ENCODE assay signal across 27 mouse cellular contexts in genomic region chr14:79489150-79489549, GRCm38 (mm10). TPM values are rescaled to one million over a fixed set of nuclear protein-coding genes. Genes with fewer than 3 reads are reported as not detected.
DNase-seq lines count a peak whose midpoint lies in the region; ATAC-seq and TF ChIP-seq lines count a peak whose summit lies in the region.
"Had no signal": no experiment of that assay in that cellular context is flagged by ENCODE, and none has a peak within 500 bp of the region (broad histone marks: within the 10 kb centered on the region; RNA-seq: fewer than 3 reads in every experiment).

No protein-coding gene starts in this region.

- H3K27ac ChIP-seq in kidney, embryonic 15.5 days = no peak overlapping the region
- peak overlapping the region; percentile 44 for H3K27ac ChIP-seq in liver, adult 2 months (replicated peaks; ENCODE audit: insufficient read depth, low read depth, low read length)
- H3K27ac ChIP-seq in liver, embryonic 12.5 days = no peak overlapping the region
- H3K27ac ChIP-seq in brown adipose tissue, adult 24 weeks (replicated peaks; ENCODE audit: low read depth, low read length) = peak overlapping the region; percentile 3
- H3K27ac ChIP-seq in limb, embryonic 10.5 days = no peak overlapping the region
- H3K27ac ChIP-seq: forebrain, embryonic 13.5 days; heart, embryonic 13.5 days; hindbrain, embryonic 10.5 days; hindbrain, embryonic 15.5 days; limb, embryonic 12.5 days; liver, embryonic 14.5 days; midbrain, embryonic 12.5 days had no signal

- H3K9ac ChIP-seq in kidney, embryonic 15.5 days = no peak overlapping the region
- H3K9ac ChIP-seq in liver, adult 2 months (ENCODE audit: low read depth, low read length) = no peak overlapping the region; the same call in 1 of the 2 replicates
- no peak overlapping the region for H3K9ac ChIP-seq in liver, embryonic 12.5 days
- H3K9ac ChIP-seq: forebrain, embryonic 13.5 days; heart, embryonic 13.5 days; hindbrain, embryonic 15.5 days; limb, embryonic 12.5 days; liver, embryonic 14.5 days; midbrain, embryonic 12.5 days had no signal

- no peak for TF ChIP-seq CTCF in liver, adult 2 months (IDR thresholded peaks at IDR 0.05; ENCODE audit: low read depth, low read length)

- 0 out of 2 replicates have a peak, but pooled peaks cover 4% of the 10 kb centered on the region for H3K36me3 ChIP-seq in kidney, embryonic 15.5 days
- H3K36me3 ChIP-seq in liver, adult 2 months (ENCODE audit: control insufficient read depth, insufficient read depth, low read length) = peaks cover 5% of the 10 kb centered on the region; the same call in 1 of the 2 replicates
- peaks cover 17% of the 10 kb centered on the region for H3K36me3 ChIP-seq in liver, embryonic 12.5 days
- no peaks in the 10 kb centered on the region for H3K36me3 ChIP-seq in limb, embryonic 10.5 days
- H3K36me3 ChIP-seq: hindbrain, embryonic 15.5 days had no signal

- H3K79me2 ChIP-seq in liver, adult 2 months (ENCODE audit: control insufficient read depth, insufficient read depth, low read length) = peaks cover 35% of the 10 kb centered on the region

- peak; percentile 23 for DNase-seq in cerebellum, adult 9-10 months
- no peak for DNase-seq in cerebellum, postnatal 10 days
- DNase-seq in kidney, adult 11 months = peak; percentile 38
- peak; percentile 56 for DNase-seq in liver, adult 2 months (ENCODE audit: extremely low read depth, low read depth, low spot score)
- DNase-seq in limb, embryonic 10.5 days (ENCODE audit: low spot score) = no peak
- DNase-seq: adrenal gland, adult 2 months; adrenal gland, postnatal 36 days; cerebellum, adult 2 months; cerebellum, postnatal 36 days; right cerebral cortex, postnatal 14 days; spleen, adult 18-20 months; thymus, adult 18-20 months; thymus, postnatal 25 days had no signal

- no peaks in the 10 kb centered on the region for H3K27me3 ChIP-seq in kidney, embryonic 15.5 days
- no peaks in the 10 kb centered on the region for H3K27me3 ChIP-seq in liver, adult 2 months (ENCODE audit: control insufficient read depth, insufficient read depth, low read length)
- no peaks in the 10 kb centered on the region for H3K27me3 ChIP-seq in liver, embryonic 12.5 days (replicated peaks)
- 0 out of 2 replicates have a peak, but pooled peaks cover 3% of the 10 kb centered on the region for H3K27me3 ChIP-seq in limb, embryonic 10.5 days (ENCODE audit: low read depth, poor library complexity, severe bottlenecking)
- H3K27me3 ChIP-seq: CH12.LX; heart, embryonic 13.5 days; hindbrain, embryonic 15.5 days; limb, embryonic 12.5 days; megakaryocyte, embryonic 14.5 days had no signal

- H3K4me1 ChIP-seq in kidney, embryonic 15.5 days = peaks cover 42% of the 10 kb centered on the region
- H3K4me1 ChIP-seq in liver, adult 2 months (ENCODE audit: control insufficient read depth, insufficient read depth, low read length) = peaks cover 34% of the 10 kb centered on the region
- peaks cover 58% of the 10 kb centered on the region for H3K4me1 ChIP-seq in liver, embryonic 12.5 days
- H3K4me1 ChIP-seq in brown adipose tissue, adult 24 weeks (ENCODE audit: control insufficient read depth, insufficient read depth, insufficient read length, low read length) = peaks cover 28% of the 10 kb centered on the region
- peaks cover 31% of the 10 kb centered on the region for H3K4me1 ChIP-seq in limb, embryonic 10.5 days

- H3K9me3 ChIP-seq in kidney, embryonic 15.5 days (replicated peaks) = no peaks in the 10 kb centered on the region
- H3K9me3 ChIP-seq in liver, embryonic 12.5 days (replicated peaks) = no peaks in the 10 kb centered on the region
- H3K9me3 ChIP-seq in limb, embryonic 10.5 days (replicated peaks) = no peaks in the 10 kb centered on the region
- H3K9me3 ChIP-seq: forebrain, embryonic 13.5 days; heart, embryonic 13.5 days; hindbrain, embryonic 10.5 days; hindbrain, embryonic 15.5 days; limb, embryonic 12.5 days; megakaryocyte, embryonic 14.5 days; midbrain, embryonic 12.5 days had no signal

- H3K4me3 ChIP-seq in kidney, embryonic 15.5 days (replicated peaks) = no peak overlapping the region
- H3K4me3 ChIP-seq in liver, adult 2 months (ENCODE audit: insufficient read depth, low read depth, low read length) = no peak overlapping the region
- H3K4me3 ChIP-seq in liver, embryonic 12.5 days = no peak overlapping the region
- H3K4me3 ChIP-seq in brown adipose tissue, adult 24 weeks (ENCODE audit: insufficient read depth, low read depth, low read length) = no peak overlapping the region
- no peak overlapping the region for H3K4me3 ChIP-seq in limb, embryonic 10.5 days
- H3K4me3 ChIP-seq: forebrain, embryonic 13.5 days; heart, embryonic 13.5 days; hindbrain, embryonic 10.5 days; hindbrain, embryonic 15.5 days; limb, embryonic 12.5 days; megakaryocyte, embryonic 14.5 days; midbrain, embryonic 12.5 days had no signal

- no peak for ATAC-seq in kidney, embryonic 15.5 days (replicated peaks; ENCODE audit: low FRiP score)
- ATAC-seq in liver, embryonic 12.5 days = no peak
- ATAC-seq: activated CD4-positive, CD25-positive, alpha-beta regulatory T cell, adult 4 months; forebrain, embryonic 13.5 days; inflammation-experienced regulatory T-cells, adult 6 months had no signal

- no peak overlapping the region for H3K4me2 ChIP-seq in kidney, embryonic 15.5 days
- H3K4me2 ChIP-seq in liver, embryonic 12.5 days = no peak overlapping the region
- H3K4me2 ChIP-seq: forebrain, embryonic 13.5 days; heart, embryonic 13.5 days; hindbrain, embryonic 15.5 days; limb, embryonic 12.5 days; midbrain, embryonic 12.5 days had no signal

- 72% methylated on average over 12 of the region's 12 CpGs for WGBS in kidney, embryonic 15.5 days
- 40% methylated on average over 12 of the region's 12 CpGs for WGBS in liver, adult 2 months
- 77% methylated on average over 12 of the region's 12 CpGs for WGBS in liver, embryonic 12.5 days (ENCODE audit: insufficient replicate concordance)
- WGBS in limb, embryonic 10.5 days = 79% methylated on average over 12 of the region's 12 CpGs

- no peak for TF ChIP-seq POLR2A in liver, adult 2 months (IDR thresholded peaks at IDR 0.05; ENCODE audit: extremely low read depth, insufficient read depth, low read length)

RNA-seq across cellular contexts. Expression of gene Wbp4, which starts 7.8 kb away (rescaled TPM):
- polyA plus RNA-seq in kidney, embryonic 15.5 days (2015; fragmentation: Nextera tagmentation; extraction: Ambion mirVana) = 40.8 and 41.2 TPM in 2 replicates
- 6.1 and 7.7 TPM in 2 replicates for total RNA-seq in liver, adult 2 months (2014; rRNA removed)
- polyA plus RNA-seq in liver, adult 2 months (2012; rRNA removed) = 2.1 and 2.5 TPM in 2 replicates
- polyA plus RNA-seq in liver, embryonic 12.5 days (2016; fragmentation: Nextera tagmentation; extraction: Ambion mirVana) = 22.4 and 23.5 TPM in 2 replicates
- 25.0 and 28.1 TPM in 2 replicates for polyA plus RNA-seq in brown adipose tissue, adult 24 weeks (2012; ENCODE audit: insufficient read depth, insufficient read length, missing spikeins)
- 39.2 and 41.0 TPM in 2 replicates for polyA plus RNA-seq in limb, embryonic 10.5 days (2016; fragmentation: Nextera tagmentation; extraction: Ambion mirVana)

RNA-seq across cellular contexts. Expression of gene Elf1, which starts 8.2 kb away (rescaled TPM):
- polyA plus RNA-seq in kidney, embryonic 15.5 days (2015; fragmentation: Nextera tagmentation; extraction: Ambion mirVana) = 13.7 and 14.7 TPM in 2 replicates
- 13.8 and 15.9 TPM in 2 replicates for total RNA-seq in liver, adult 2 months (2014; rRNA removed)
- polyA plus RNA-seq in liver, adult 2 months (2012; rRNA removed) = 5.1 and 6.4 TPM in 2 replicates
- 18.9 and 21.2 TPM in 2 replicates for polyA plus RNA-seq in liver, embryonic 12.5 days (2016; fragmentation: Nextera tagmentation; extraction: Ambion mirVana)
- 10.0 and 11.5 TPM in 2 replicates for polyA plus RNA-seq in brown adipose tissue, adult 24 weeks (2012; ENCODE audit: insufficient read depth, insufficient read length, missing spikeins)
- polyA plus RNA-seq in limb, embryonic 10.5 days (2016; fragmentation: Nextera tagmentation; extraction: Ambion mirVana) = 3.6 and 5.8 TPM in 2 replicates

RNA-seq across cellular contexts. Expression of gene Kbtbd6, which starts 37.5 kb away (rescaled TPM):
- 3.5 and 3.7 TPM in 2 replicates for polyA plus RNA-seq in kidney, embryonic 15.5 days (2015; fragmentation: Nextera tagmentation; extraction: Ambion mirVana)
- 0.13 and 0.18 TPM in 2 replicates for total RNA-seq in liver, adult 2 months (2014; rRNA removed)
- polyA plus RNA-seq in liver, adult 2 months (2012; rRNA removed) = not detected in 2 replicates
- 3.9 TPM in 2 replicates for polyA plus RNA-seq in liver, embryonic 12.5 days (2016; fragmentation: Nextera tagmentation; extraction: Ambion mirVana)
- polyA plus RNA-seq in brown adipose tissue, adult 24 weeks (2012; ENCODE audit: insufficient read depth, insufficient read length, missing spikeins) = not detected in 2 replicates
- polyA plus RNA-seq in limb, embryonic 10.5 days (2016; fragmentation: Nextera tagmentation; extraction: Ambion mirVana) = 5.3 TPM in 2 replicates

Comparison
In these comparisons a context has a peak if more than half of its experiments do, and no peak if none do; other contexts are left out.
1. DNase-seq: peak in cerebellum, adult 9-10 months (single experiment), kidney, adult 11 months (single experiment) and liver, adult 2 months (single experiment); none in cerebellum, postnatal 10 days (0 of 2) and limb, embryonic 10.5 days (single experiment).
2. H3K27ac ChIP-seq: peak in liver, adult 2 months (single experiment) and brown adipose tissue, adult 24 weeks (single experiment); none in kidney, embryonic 15.5 days (single experiment), liver, embryonic 12.5 days (single experiment) and limb, embryonic 10.5 days (single experiment).